Mouse (Mus musculus) frontal cortex, postnatal 36 days (tissue): ENCODE results near the gene Gm4303.
"Not testable (repeated sequence)": the region's sequence is repeated elsewhere in the genome, so short reads cannot be mapped to it uniquely, and the experiment has no call there.

Experiments
- DNase-seq, 2 experiments: peaks; one replicate each; pipeline ENCODE4 v3.0.0; 2022; ENCODE audit warnings: low spot score in 2 of 2

The Gm4303 gene

GRCm38 (mm10) chr10:100345672-100346071, at the start of gene Gm4303:
Gene Gm4303, plus strand, starts transcription at chr10:100345972.
- not testable (repeated sequence) for DNase-seq

- no peak for DNase-seq
These were observed 49.7 kb upstream of the Gm4303 start for GRCm38 (mm10) chr10:100296105-100296504.

GRCm38 (mm10) chr10:100300106-100300505, 45.7 kb upstream of the Gm4303 start:
- DNase-seq: not testable (repeated sequence)

GRCm38 (mm10) chr10:100335376-100335775, 10.4 kb upstream of the Gm4303 start, which contains the start of gene Gm4301:
Gene Gm4301, plus strand, starts transcription at chr10:100335676.
- not testable (repeated sequence) for DNase-seq

GRCm38 (mm10) chr10:100340536-100340935, 5.2 kb upstream of the Gm4303 start, which contains the start of gene Gm4302:
Gene Gm4302, plus strand, starts transcription at chr10:100340836.
- not testable (repeated sequence) for DNase-seq

GRCm38 (mm10) chr10:100350793-100351192, 5.0 kb downstream of the Gm4303 start, which contains the start of gene Gm4305:
Gene Gm4305, plus strand, starts transcription at chr10:100351093.
- not testable (repeated sequence) for DNase-seq

- peak; percentile 0 to 1 for DNase-seq
These were observed 11.1 kb downstream of the Gm4303 start for GRCm38 (mm10) chr10:100356841-100357240.

GRCm38 (mm10) chr10:100361038-100361437, 15.3 kb downstream of the Gm4303 start, which contains the start of gene Gm4307:
Gene Gm4307, plus strand, starts transcription at chr10:100361338.
- not testable (repeated sequence) for DNase-seq

- DNase-seq: not testable (repeated sequence)
These were observed 36.7 kb downstream of the Gm4303 start, which contains the start of gene Gm4312 for GRCm38 (mm10) chr10:100382460-100382859. Gene Gm4312, minus strand, starts transcription at chr10:100382560.
